Mouse (Mus musculus): ENCODE measurements around the gene Rps5. TPM values are rescaled to one million over a fixed set of nuclear protein-coding genes. Genes with fewer than 3 reads are reported as not detected.
A peak's percentile ranks its signal among the peaks of the same experiment; 100 is the strongest.
"Not testable (repeated sequence)": the region's sequence is repeated elsewhere in the genome, so short reads cannot be mapped to it uniquely, and the experiment has no call there.

The Rps5 gene
- 100 to 1,000 TPM; 784 to 787 TPM for total RNA-seq (2021)

- intact Hi-C loops (cut with DNase I): no loop called here
- DNase-seq: peak; percentile 99
These were observed at the start of gene Rps5 for GRCm38 (mm10) chr7:12921705-12922465. TSS of gene Rps5 (plus strand) at chr7:12922290.

GRCm38 (mm10) chr7:12874301-12874700 is 47.8 kb upstream of the Rps5 start:
- intact Hi-C loops (cut with DNase I): no loop called here
- DNase-seq: no peak

GRCm38 (mm10) chr7:12880036-12880435 is 42.1 kb upstream of the Rps5 start:
- no peak for DNase-seq
- intact Hi-C loops (cut with DNase I): no loop called here

GRCm38 (mm10) chr7:12880497-12880896 is 41.6 kb upstream of the Rps5 start:
- intact Hi-C loops (cut with DNase I); DNase-seq: not testable (repeated sequence)

GRCm38 (mm10) chr7:12880911-12881660 is 41.0 kb upstream of the Rps5 start, which contains the start of gene Zfp128:
TSS of gene Zfp128 (plus strand) at chr7:12881177.
- DNase-seq: peak; percentile 97
- intact Hi-C loops (cut with DNase I): no loop called here

GRCm38 (mm10) chr7:12886563-12887266 is 35.4 kb upstream of the Rps5 start:
- DNase-seq: no peak

GRCm38 (mm10) chr7:12887585-12887984 is 34.5 kb upstream of the Rps5 start:
- intact Hi-C loops (cut with DNase I): no loop called here
- no peak for DNase-seq

More at GRCm38 (mm10) chr7:12886563-12887266, 35.4 kb upstream of the Rps5 start:
- intact Hi-C loops (cut with DNase I): no loop called here

- no peak for DNase-seq
- intact Hi-C loops (cut with DNase I): no loop called here
These were observed 31.2 kb upstream of the Rps5 start for GRCm38 (mm10) chr7:12890928-12891327.

- no peak for DNase-seq
- intact Hi-C loops (cut with DNase I): no loop called here
These were observed 30.8 kb upstream of the Rps5 start for GRCm38 (mm10) chr7:12891334-12891733.

GRCm38 (mm10) chr7:12897655-12898410 is 24.3 kb upstream of the Rps5 start, which contains the start of gene Zscan22:
TSS of gene Zscan22 (plus strand) at chr7:12897815.
- intact Hi-C loops (cut with DNase I): no loop called here
- peak; percentile 89 for DNase-seq

- DNase-seq: no peak
- intact Hi-C loops (cut with DNase I): no loop called here
These were observed 20.6 kb upstream of the Rps5 start for GRCm38 (mm10) chr7:12901517-12901916.

GRCm38 (mm10) chr7:12903623-12904022 is 18.5 kb upstream of the Rps5 start:
- DNase-seq: no peak
- intact Hi-C loops (cut with DNase I): no loop called here

- DNase-seq: no peak
- intact Hi-C loops (cut with DNase I): no loop called here
These were observed 16.9 kb upstream of the Rps5 start for GRCm38 (mm10) chr7:12905146-12905545.

- intact Hi-C loops (cut with DNase I): no loop called here
- peak; percentile 75 for DNase-seq
These were observed 12.6 kb upstream of the Rps5 start for GRCm38 (mm10) chr7:12909498-12909962.

- peak; percentile 52 for DNase-seq
- intact Hi-C loops (cut with DNase I): no loop called here
These were observed 11.9 kb upstream of the Rps5 start for GRCm38 (mm10) chr7:12910181-12910668.

- intact Hi-C loops (cut with DNase I): no loop called here
- DNase-seq: no peak
These were observed 8.5 kb upstream of the Rps5 start for GRCm38 (mm10) chr7:12913556-12913955.

GRCm38 (mm10) chr7:12920495-12920894 is 1.6 kb upstream of the Rps5 start:
- DNase-seq; intact Hi-C loops (cut with DNase I): not testable (repeated sequence)

- DNase-seq: no peak
- intact Hi-C loops (cut with DNase I): no loop called here
These were observed 779 bp upstream of the Rps5 start for GRCm38 (mm10) chr7:12921318-12921704.

- no peak for DNase-seq
- intact Hi-C loops (cut with DNase I): no loop called here
These were observed 639 bp downstream of the Rps5 start for GRCm38 (mm10) chr7:12922729-12923128.

GRCm38 (mm10) chr7:12926316-12926715 is 4.2 kb downstream of the Rps5 start:
- intact Hi-C loops (cut with DNase I): no loop called here
- DNase-seq: peak; percentile 73
